Mouse (Mus musculus): ENCODE results near the gene Lrp4. TPM values are rescaled to one million over a fixed set of nuclear protein-coding genes. Genes with fewer than 3 reads are reported as not detected.

The Lrp4 gene
- not detected in 2 replicates for polyA plus RNA-seq (2012; ENCODE audit: insufficient read depth, insufficient read length, low replicate concordance, missing spikeins)

DNA sequence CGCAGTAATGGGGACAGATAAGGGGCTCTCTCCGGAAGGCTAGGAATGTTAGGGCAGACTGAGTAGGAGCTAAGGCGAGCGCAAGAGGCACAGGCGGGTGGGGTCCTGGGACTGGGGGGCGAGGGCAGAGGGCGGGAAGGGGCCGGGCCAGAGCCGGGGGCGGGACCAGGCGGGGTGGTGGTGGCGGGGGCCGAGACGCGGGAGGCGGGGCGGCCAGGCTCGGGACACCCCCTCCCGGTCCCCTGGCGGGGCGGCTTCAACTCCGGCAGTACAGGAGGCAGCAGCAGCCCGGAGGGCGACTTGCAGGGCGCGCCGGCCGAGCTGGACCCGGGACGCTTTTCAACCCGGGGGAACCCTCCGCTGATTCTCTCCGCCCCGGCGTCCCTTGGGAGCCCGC is at the start of gene Lrp4:
Gene Lrp4, plus strand, starts transcription at position 253 of the 397 bp plus-strand sequence.
- whole genome bisulfite sequencing = 5% methylated on average over 33 of the region's 36 CpGs
- TF ChIP-seq POLR2A (IDR thresholded peaks at IDR 0.05; ENCODE audit: insufficient read depth, low read depth, low read length) (no peak), CTCF (IDR thresholded peaks at IDR 0.05; ENCODE audit: insufficient read depth, low read depth, low read length) (no peak)
- Histone ChIP-seq H3K27ac (ENCODE audit: insufficient read depth, low read depth, low read length) (peak within 1 kb of the TSS; percentile 56), H3K4me1 (ENCODE audit: control insufficient read depth, insufficient read depth, low read length) (peaks cover 19% of the 10 kb centered on the region), H3K4me3 (ENCODE audit: insufficient read depth, low read depth, low read length) (peak within 1 kb of the TSS; percentile 75)

DNA sequence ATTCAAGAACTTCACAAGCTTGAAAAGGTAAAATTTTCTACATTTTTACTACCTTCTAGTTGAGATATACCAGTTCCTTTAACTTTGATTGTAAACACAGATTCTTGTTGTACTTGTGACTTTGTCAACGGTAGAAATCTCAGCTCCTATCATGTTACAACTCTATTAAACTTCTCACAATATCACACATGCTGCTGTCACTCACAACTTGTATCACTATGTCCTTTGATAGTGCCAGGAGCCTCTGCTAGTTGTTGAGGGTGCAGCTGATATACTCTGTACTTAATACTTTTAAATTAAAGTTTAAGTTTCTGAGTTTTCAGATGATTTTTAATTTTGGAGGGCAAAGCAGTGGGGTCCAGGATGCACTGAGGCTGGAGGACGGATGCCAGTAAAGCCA is 49.3 kb upstream of the Lrp4 start:
- no peak for TF ChIP-seq POLR2A (IDR thresholded peaks at IDR 0.05; ENCODE audit: insufficient read depth, low read depth, low read length)
- TF ChIP-seq CTCF (IDR thresholded peaks at IDR 0.05; ENCODE audit: insufficient read depth, low read depth, low read length) = no peak
- 85% methylated on average over 2 of the region's 2 CpGs for WGBS
- H3K4me3 ChIP-seq (ENCODE audit: insufficient read depth, low read depth, low read length) = no peak overlapping the region
- H3K4me1 ChIP-seq (ENCODE audit: control insufficient read depth, insufficient read depth, low read length) = no peaks in the 10 kb centered on the region
- H3K27ac ChIP-seq (ENCODE audit: insufficient read depth, low read depth, low read length) = no peak overlapping the region

DNA sequence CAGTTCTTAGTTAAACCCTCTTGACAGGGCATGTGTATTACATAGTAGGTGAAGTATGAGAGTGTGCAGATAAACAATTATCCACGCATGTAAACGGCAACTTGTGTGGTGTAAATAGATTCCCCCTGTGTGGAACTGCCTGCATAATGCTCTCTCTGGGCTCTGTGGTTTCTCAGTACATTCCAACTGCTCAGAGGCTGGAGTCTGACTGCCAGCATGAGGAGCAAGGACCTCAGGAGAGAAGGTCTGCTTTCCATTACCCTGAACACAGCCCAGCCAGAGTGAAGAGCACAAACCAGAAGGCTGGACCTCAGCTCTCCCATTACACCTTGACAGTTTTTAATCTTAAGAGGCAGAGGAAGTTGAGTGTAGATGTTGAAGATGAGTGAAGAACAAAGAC is 45.8 kb upstream of the Lrp4 start:
- no peak for TF ChIP-seq POLR2A (IDR thresholded peaks at IDR 0.05; ENCODE audit: insufficient read depth, low read depth, low read length)
- no peak for TF ChIP-seq CTCF (IDR thresholded peaks at IDR 0.05; ENCODE audit: insufficient read depth, low read depth, low read length)
- WGBS = 48% methylated on average over 2 of the region's 2 CpGs

GRCm38 (mm10) chr2:91412361-91412760 is 45.0 kb upstream of the Lrp4 start:
- Histone ChIP-seq H3K27ac (ENCODE audit: insufficient read depth, low read depth, low read length) (peak overlapping the region; percentile 0; the same call in 1 of the 2 replicates), H3K4me3 (ENCODE audit: insufficient read depth, low read depth, low read length) (no peak overlapping the region), H3K4me1 (ENCODE audit: control insufficient read depth, insufficient read depth, low read length) (no peaks in the 10 kb centered on the region)
- TF ChIP-seq CTCF (IDR thresholded peaks at IDR 0.05; ENCODE audit: insufficient read depth, low read depth, low read length) = no peak
- no peak for TF ChIP-seq POLR2A (IDR thresholded peaks at IDR 0.05; ENCODE audit: insufficient read depth, low read depth, low read length)
- WGBS = 84% methylated on average over 5 of the region's 5 CpGs

More for the DNA sequence above, 45.8 kb upstream of the Lrp4 start:
- Histone ChIP-seq H3K4me3 (ENCODE audit: insufficient read depth, low read depth, low read length) (no peak overlapping the region), H3K27ac (ENCODE audit: insufficient read depth, low read depth, low read length) (no peak overlapping the region), H3K4me1 (ENCODE audit: control insufficient read depth, insufficient read depth, low read length) (no peaks in the 10 kb centered on the region)

DNA sequence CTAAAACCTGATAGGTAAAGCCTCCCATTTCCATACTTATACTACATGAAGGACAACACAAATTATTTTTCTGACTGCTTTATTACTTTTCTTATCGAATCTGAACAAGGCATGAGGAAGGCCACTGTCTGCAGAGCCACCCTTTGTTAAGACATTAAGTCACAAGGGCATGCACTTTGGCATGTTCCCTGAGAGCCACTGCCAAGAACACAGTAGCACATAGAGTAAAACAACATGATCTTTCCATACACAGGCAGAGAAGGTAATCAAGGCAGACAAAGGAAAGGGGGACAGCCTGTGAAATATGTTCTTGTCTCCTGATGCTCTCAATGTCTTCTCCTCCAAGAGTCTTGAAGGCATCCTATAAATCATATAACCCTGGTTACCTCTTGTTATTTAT is 43.5 kb upstream of the Lrp4 start:
- no peaks in the 10 kb centered on the region for H3K4me1 ChIP-seq (ENCODE audit: control insufficient read depth, insufficient read depth, low read length)
- no peak overlapping the region for H3K4me3 ChIP-seq (ENCODE audit: insufficient read depth, low read depth, low read length)
- TF ChIP-seq CTCF (IDR thresholded peaks at IDR 0.05; ENCODE audit: insufficient read depth, low read depth, low read length) (no peak), POLR2A (IDR thresholded peaks at IDR 0.05; ENCODE audit: insufficient read depth, low read depth, low read length) (no peak)
- H3K27ac ChIP-seq (ENCODE audit: insufficient read depth, low read depth, low read length) = no peak overlapping the region
- 37% methylated on average over 1 of the region's 1 CpGs for WGBS

GRCm38 (mm10) chr2:91421641-91422040 is 35.7 kb upstream of the Lrp4 start:
- 37% methylated on average over 5 of the region's 5 CpGs for WGBS
- TF ChIP-seq CTCF (IDR thresholded peaks at IDR 0.05; ENCODE audit: insufficient read depth, low read depth, low read length) (no peak), POLR2A (IDR thresholded peaks at IDR 0.05; ENCODE audit: insufficient read depth, low read depth, low read length) (no peak)
- no peaks in the 10 kb centered on the region for H3K4me1 ChIP-seq (ENCODE audit: control insufficient read depth, insufficient read depth, low read length)
- no peak overlapping the region for H3K27ac ChIP-seq (ENCODE audit: insufficient read depth, low read depth, low read length)
- H3K4me3 ChIP-seq (ENCODE audit: insufficient read depth, low read depth, low read length) = no peak overlapping the region

DNA sequence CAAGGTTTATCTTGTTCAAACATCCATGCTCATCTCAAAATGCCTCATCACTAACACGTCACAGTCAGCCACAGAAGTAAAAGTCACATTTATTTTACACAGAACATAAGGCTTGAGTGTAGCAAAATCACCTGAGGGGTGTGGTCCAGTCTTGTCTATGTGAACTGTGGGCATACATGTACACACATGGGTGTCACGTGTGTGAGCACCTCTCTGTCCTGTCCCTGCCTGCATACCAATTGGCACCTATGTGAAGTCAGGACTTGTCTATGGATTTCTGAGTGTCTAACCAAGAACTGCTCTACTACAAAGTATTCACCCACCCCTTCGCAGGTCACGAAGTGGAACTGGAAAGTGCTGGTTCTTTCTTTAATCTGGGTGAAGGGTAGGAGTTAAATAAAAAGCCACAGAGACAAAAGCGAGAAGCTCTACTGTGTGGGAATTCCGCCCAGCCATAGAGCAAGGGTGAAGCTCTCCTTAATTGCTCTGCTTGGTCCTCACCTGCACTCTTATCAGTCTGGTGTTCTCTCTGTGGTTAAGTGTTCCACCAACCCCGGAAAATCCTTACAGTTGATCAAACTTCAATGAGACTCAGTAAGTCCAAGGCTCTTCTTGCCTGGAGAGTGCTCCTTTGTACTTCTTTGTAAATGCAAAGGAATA is 33.1 kb upstream of the Lrp4 start:
- WGBS = 80% methylated on average over 7 of the region's 7 CpGs
- Histone ChIP-seq H3K4me3 (ENCODE audit: insufficient read depth, low read depth, low read length) (no peak overlapping the region), H3K27ac (ENCODE audit: insufficient read depth, low read depth, low read length) (no peak overlapping the region), H3K4me1 (ENCODE audit: control insufficient read depth, insufficient read depth, low read length) (no peaks in the 10 kb centered on the region)
- TF ChIP-seq CTCF (IDR thresholded peaks at IDR 0.05; ENCODE audit: insufficient read depth, low read depth, low read length) (no peak), POLR2A (IDR thresholded peaks at IDR 0.05; ENCODE audit: insufficient read depth, low read depth, low read length) (no peak)

- no peak overlapping the region for H3K27ac ChIP-seq (ENCODE audit: insufficient read depth, low read depth, low read length)
- TF ChIP-seq POLR2A (IDR thresholded peaks at IDR 0.05; ENCODE audit: insufficient read depth, low read depth, low read length) = no peak
- TF ChIP-seq CTCF (IDR thresholded peaks at IDR 0.05; ENCODE audit: insufficient read depth, low read depth, low read length) = no peak
- WGBS = 89% methylated on average over 1 of the region's 1 CpGs
- H3K4me3 ChIP-seq (ENCODE audit: insufficient read depth, low read depth, low read length) = no peak overlapping the region
- peaks cover 3% of the 10 kb centered on the region for H3K4me1 ChIP-seq (ENCODE audit: control insufficient read depth, insufficient read depth, low read length)
Measured at GRCm38 (mm10) chr2:91426321-91426720, 31.0 kb upstream of the Lrp4 start.

DNA sequence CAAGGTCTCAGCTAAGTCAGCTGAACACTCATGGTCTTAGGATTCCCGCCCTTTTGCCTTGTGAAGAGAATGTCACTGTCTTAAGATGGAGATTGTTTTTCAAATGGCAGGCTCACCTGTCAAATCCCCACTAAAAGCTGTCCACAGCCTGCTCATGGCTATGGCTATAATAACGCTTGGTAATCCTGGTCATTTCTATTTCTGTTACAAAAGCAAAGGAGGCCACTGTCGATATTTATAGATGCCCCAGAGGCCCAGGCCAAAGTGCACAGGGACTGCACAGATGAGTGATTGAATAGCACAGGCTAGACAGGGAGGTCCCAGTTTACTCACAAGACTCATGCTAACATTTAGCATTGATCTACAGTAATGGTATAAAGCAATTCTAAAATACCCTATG is 28.2 kb upstream of the Lrp4 start:
- TF ChIP-seq POLR2A (IDR thresholded peaks at IDR 0.05; ENCODE audit: insufficient read depth, low read depth, low read length) (no peak), CTCF (IDR thresholded peaks at IDR 0.05; ENCODE audit: insufficient read depth, low read depth, low read length) (no peak)
- WGBS = 83% methylated on average over 3 of the region's 3 CpGs
- H3K4me1 ChIP-seq (ENCODE audit: control insufficient read depth, insufficient read depth, low read length) = peaks cover 3% of the 10 kb centered on the region
- no peak overlapping the region for H3K27ac ChIP-seq (ENCODE audit: insufficient read depth, low read depth, low read length)
- no peak overlapping the region for H3K4me3 ChIP-seq (ENCODE audit: insufficient read depth, low read depth, low read length)

Data from olfactory bulb, adult 2 months (tissue).